Mouse (Mus musculus) midbrain, postnatal 0 days (tissue): ENCODE results near the gene Kif19a. TPM values are rescaled to one million over a fixed set of nuclear protein-coding genes. Genes with fewer than 3 reads are reported as not detected.

Source experiments
- ATAC-seq: fragments of 200-750 bp; cut with Nextera tagmentation; 2 replicates; pipeline ENCODE4 v1.8.0; 2017; ENCODE audit warnings: moderate number of reproducible peaks, mild to moderate bottlenecking, moderate TSS enrichment, moderate library complexity; ENCODE audit not compliant: low FRiP score
- DNase-seq: peaks from one replicate; pipeline ENCODE4 v3.0.0-alpha.2; 2015; ENCODE audit warnings: low spot score
- H3K27ac ChIP-seq: fragments of 300-500 bp; sonication (generic); 2 replicates; pipeline ENCODE4 v1.5.1; 2014; ENCODE audit warnings: low read depth, mild to moderate bottlenecking, low read length, mixed read lengths
- H3K27me3 ChIP-seq: fragments of 300-500 bp; sonication (generic); 2 replicates; pipeline ENCODE4 v1.6.1; 2014; ENCODE audit warnings: low read length, control low read depth, mixed read lengths; ENCODE audit not compliant: insufficient read depth
- H3K36me3 ChIP-seq: fragments of 300-500 bp; sonication (generic); 2 replicates; pipeline ENCODE4 v1.6.1; 2014; ENCODE audit warnings: low read length, control low read depth, mixed read lengths; ENCODE audit not compliant: insufficient read depth
- H3K4me1 ChIP-seq: fragments of 300-500 bp; sonication (generic); 2 replicates; pipeline ENCODE4 v1.6.1; 2014; ENCODE audit warnings: mild to moderate bottlenecking, control low read depth, antibody characterized with exemption, low read length, mixed read lengths; ENCODE audit not compliant: insufficient read depth
- H3K4me2 ChIP-seq: fragments of 300-500 bp; sonication (generic); 2 replicates; pipeline ENCODE4 v1.6.1; 2014; ENCODE audit warnings: low read depth, mild to moderate bottlenecking, low read length, mixed read lengths; ENCODE audit not compliant: poor library complexity, severe bottlenecking
- H3K4me3 ChIP-seq: fragments of 300-500 bp; sonication (generic); 2 replicates; pipeline ENCODE4 v1.5.1; 2014; ENCODE audit warnings: low read depth, mild to moderate bottlenecking, low read length, moderate library complexity
- H3K9ac ChIP-seq: fragments of 300-500 bp; sonication (generic); replicated peaks from 2 replicates; pipeline ENCODE4 v1.6.1; 2014; ENCODE audit warnings: mild to moderate bottlenecking, low read length, moderate library complexity, mixed read lengths; ENCODE audit not compliant: poor library complexity, severe bottlenecking
- H3K9me3 ChIP-seq: fragments of 300-500 bp; sonication (generic); 2 replicates; pipeline ENCODE4 v1.6.1; 2016; ENCODE audit warnings: low read length, control low read depth
- CTCF ChIP-seq: IDR thresholded peaks from 2 replicates; pipeline ENCODE4 v1.5.1; 2016; ENCODE audit warnings: antibody characterized with exemption, mild to moderate bottlenecking
- WGBS: fragments of 180-500 bp; shearing (Covaris S2); extraction: QIAGEN DNeasy Blood & Tissue Kit; methylation state at CpG from one replicate; pipeline ENCODE4 v1.1.7; 2014; 5-methylcytosine and 5-hydroxymethylcytosine counted together
- polyA plus RNA-seq: library from polyadenylated mRNA; unstranded; fragments of >200 nt; fragmentation: Nextera tagmentation; extraction: Ambion mirVana; gene quantifications from 2 replicates; pipeline ENCODE4 v1.2.1, GENCODE M21; 2015
- total RNA-seq: library from RNA; depleted of rRNA; stranded (reverse); fragments of >200 nt; gene quantifications from 2 replicates; pipeline ENCODE4 v1.2.3, GENCODE M21; 2014

Kif19a gene
- total and polyA plus RNA-seq, 2 experiments from 2014 or later: 1.3 to 5.3 TPM

- Histone ChIP-seq H3K9ac (no peak overlapping the region), H3K36me3 (no peaks in the 10 kb centered on the region), H3K27ac (no peak overlapping the region), H3K27me3 (peaks cover 4% of the 10 kb centered on the region; the same call in 1 of the 2 replicates), H3K4me2 (peak overlapping the region; percentile 40), H3K9me3 (no peaks in the 10 kb centered on the region), H3K4me3 (no peak overlapping the region), H3K4me1 (no peaks in the 10 kb centered on the region)
- TF ChIP-seq CTCF: peak; percentile 98
- DNase-seq (peak; percentile 89), ATAC-seq (no peak)
- WGBS: 2% methylated on average over 12 of the region's 12 CpGs
These were observed 20.1 kb upstream of the Kif19a start for GRCm38 (mm10) chr11:114745134-114745533.

GRCm38 (mm10) chr11:114747564-114748138, 17.5 kb upstream of the Kif19a start:
- H3K4me3 ChIP-seq: no peak overlapping the region
- no peak for ATAC-seq
- no peak for TF ChIP-seq CTCF
- no peak overlapping the region for H3K9ac ChIP-seq
- no peak overlapping the region for H3K27ac ChIP-seq
- DNase-seq: no peak
- H3K4me1 ChIP-seq: no peaks in the 10 kb centered on the region
- no peaks in the 10 kb centered on the region for H3K36me3 ChIP-seq
- peaks cover 4% of the 10 kb centered on the region; the same call in 1 of the 2 replicates for H3K27me3 ChIP-seq
- H3K4me2 ChIP-seq: no peak overlapping the region
- 86% methylated on average over 12 of the region's 12 CpGs for WGBS
- no peaks in the 10 kb centered on the region for H3K9me3 ChIP-seq

GRCm38 (mm10) chr11:114769911-114770310, 4.7 kb downstream of the Kif19a start:
- 41% methylated on average over 6 of the region's 6 CpGs for WGBS
- ATAC-seq (0 out of 2 replicates have a peak, but pooled peaks have one; percentile 23), DNase-seq (no peak)
- no peak for TF ChIP-seq CTCF
- Histone ChIP-seq H3K4me2 (no peak overlapping the region), H3K4me3 (no peak overlapping the region), H3K9me3 (no peaks in the 10 kb centered on the region), H3K36me3 (no peaks in the 10 kb centered on the region), H3K4me1 (no peaks in the 10 kb centered on the region), H3K27ac (no peak overlapping the region), H3K27me3 (peaks cover 6% of the 10 kb centered on the region), H3K9ac (no peak overlapping the region)

GRCm38 (mm10) chr11:114771896-114772295, 6.7 kb downstream of the Kif19a start:
- DNase-seq: no peak
- TF ChIP-seq CTCF: no peak
- ATAC-seq: no peak
- 80% methylated on average over 2 of the region's 2 CpGs for WGBS
- Histone ChIP-seq H3K4me3 (no peak overlapping the region), H3K9me3 (no peaks in the 10 kb centered on the region), H3K27ac (no peak overlapping the region), H3K4me1 (no peaks in the 10 kb centered on the region), H3K36me3 (no peaks in the 10 kb centered on the region), H3K27me3 (no peaks in the 10 kb centered on the region; the same call in 1 of the 2 replicates), H3K4me2 (no peak overlapping the region), H3K9ac (no peak overlapping the region)

- WGBS: 32% methylated on average over 9 of the region's 9 CpGs
- Histone ChIP-seq H3K27ac (no peak overlapping the region), H3K4me2 (no peak overlapping the region), H3K4me1 (peaks cover 3% of the 10 kb centered on the region; the same call in 1 of the 2 replicates), H3K36me3 (no peaks in the 10 kb centered on the region), H3K9ac (no peak overlapping the region), H3K4me3 (no peak overlapping the region), H3K9me3 (no peaks in the 10 kb centered on the region), H3K27me3 (no peaks in the 10 kb centered on the region)
- DNase-seq (no peak), ATAC-seq (no peak)
- no peak for TF ChIP-seq CTCF
These were observed 14.9 kb downstream of the Kif19a start for GRCm38 (mm10) chr11:114780076-114780475.

- H3K4me1 ChIP-seq: peaks cover 7% of the 10 kb centered on the region; the same call in 1 of the 2 replicates
- no peaks in the 10 kb centered on the region for H3K36me3 ChIP-seq
- 54% methylated on average over 10 of the region's 10 CpGs for WGBS
- no peak for ATAC-seq
- peak overlapping the region; percentile 30 for H3K4me3 ChIP-seq
- no peaks in the 10 kb centered on the region; the same call in 1 of the 2 replicates for H3K27me3 ChIP-seq
- DNase-seq: no peak
- H3K27ac ChIP-seq: 0 out of 2 replicates have a peak overlapping the region, but pooled peaks have one; percentile 3
- no peak overlapping the region for H3K9ac ChIP-seq
- no peaks in the 10 kb centered on the region for H3K9me3 ChIP-seq
- TF ChIP-seq CTCF: peak; percentile 25; the same call in 1 of the 2 replicates
- H3K4me2 ChIP-seq: peak overlapping the region; percentile 54
These were observed 20.7 kb downstream of the Kif19a start for GRCm38 (mm10) chr11:114785892-114786291.
